Mouse (Mus musculus): ENCODE measurements around the gene Opa3. TPM values are rescaled to one million over a fixed set of nuclear protein-coding genes. Genes with fewer than 3 reads are reported as not detected.

Gene Opa3
- 28.4 and 31.5 TPM in 2 replicates for polyA plus RNA-seq (2015; fragmentation: Nextera tagmentation; extraction: Ambion mirVana)

- WGBS = under 1% methylated on average over 88 of the region's 91 CpGs
Measured at GRCm38 (mm10) chr7:19227883-19228792, at the start of gene Opa3. TSS of gene Opa3 (plus strand) at chr7:19228334.

GRCm38 (mm10) chr7:19178443-19179092, 49.6 kb upstream of the Opa3 start:
- Histone ChIP-seq H3K27ac (no peak overlapping the region), H3K4me1 (peaks cover 50% of the 10 kb centered on the region), H3K27me3 (peaks cover 56% of the 10 kb centered on the region), H3K36me3 (no peaks in the 10 kb centered on the region), H3K4me3 (peak overlapping the region; percentile 30), H3K4me2 (peak overlapping the region; percentile 42), H3K9me3 (no peaks in the 10 kb centered on the region), H3K9ac (no peak overlapping the region)
- ATAC-seq (ENCODE audit: insufficient number of reproducible peaks, low FRiP score, low TSS enrichment, low read depth) = no peak
- WGBS = 5% methylated on average over 27 of the region's 27 CpGs

More at GRCm38 (mm10) chr7:19227883-19228792, at the start of gene Opa3:
- Histone ChIP-seq H3K4me1 (peaks cover 16% of the 10 kb centered on the region), H3K27ac (peak within 1 kb of the TSS; percentile 99), H3K36me3 (peaks cover 14% of the 10 kb centered on the region; the same call in 1 of the 2 replicates), H3K9ac (peak within 1 kb of the TSS; percentile 63), H3K27me3 (no peaks in the 10 kb centered on the region), H3K4me3 (peak within 1 kb of the TSS; percentile 70), H3K4me2 (peak within 1 kb of the TSS; percentile 71), H3K9me3 (no peaks in the 10 kb centered on the region)
- peak; percentile 96 for ATAC-seq (ENCODE audit: insufficient number of reproducible peaks, low FRiP score, low TSS enrichment, low read depth)

- ATAC-seq (ENCODE audit: insufficient number of reproducible peaks, low FRiP score, low TSS enrichment, low read depth) = no peak
- no peak overlapping the region for H3K27ac ChIP-seq
- H3K9ac ChIP-seq = no peak overlapping the region
- H3K9me3 ChIP-seq = no peaks in the 10 kb centered on the region
- peak overlapping the region; percentile 30 for H3K4me3 ChIP-seq
- no peaks in the 10 kb centered on the region for H3K36me3 ChIP-seq
- H3K4me2 ChIP-seq = peak overlapping the region; percentile 42
- peaks cover 56% of the 10 kb centered on the region for H3K4me1 ChIP-seq
- H3K27me3 ChIP-seq = peaks cover 53% of the 10 kb centered on the region
- WGBS = 3% methylated on average over 24 of the region's 32 CpGs
Measured at GRCm38 (mm10) chr7:19179173-19179572, 49.0 kb upstream of the Opa3 start.

GRCm38 (mm10) chr7:19179936-19180335, 48.2 kb upstream of the Opa3 start:
- no peak overlapping the region for H3K27ac ChIP-seq
- peaks cover 64% of the 10 kb centered on the region for H3K4me1 ChIP-seq
- H3K36me3 ChIP-seq = no peaks in the 10 kb centered on the region
- ATAC-seq (ENCODE audit: insufficient number of reproducible peaks, low FRiP score, low TSS enrichment, low read depth) = no peak
- no peak overlapping the region for H3K9ac ChIP-seq
- peaks cover 53% of the 10 kb centered on the region for H3K27me3 ChIP-seq
- H3K9me3 ChIP-seq = no peaks in the 10 kb centered on the region
- WGBS = 36% methylated on average over 6 of the region's 6 CpGs
- H3K4me2 ChIP-seq = peak overlapping the region; percentile 42
- H3K4me3 ChIP-seq = 0 out of 2 replicates have a peak overlapping the region, but pooled peaks have one; percentile 30

GRCm38 (mm10) chr7:19180862-19181429, 47.2 kb upstream of the Opa3 start:
- peak overlapping the region; percentile 52 for H3K4me3 ChIP-seq
- WGBS = 2% methylated on average over 27 of the region's 27 CpGs
- H3K9me3 ChIP-seq = no peaks in the 10 kb centered on the region
- peaks cover 2% of the 10 kb centered on the region; the same call in 1 of the 2 replicates for H3K36me3 ChIP-seq
- ATAC-seq (ENCODE audit: insufficient number of reproducible peaks, low FRiP score, low TSS enrichment, low read depth) = no peak
- peaks cover 68% of the 10 kb centered on the region for H3K4me1 ChIP-seq
- H3K27ac ChIP-seq = peak overlapping the region; percentile 63; the same call in 1 of the 2 replicates
- peaks cover 46% of the 10 kb centered on the region for H3K27me3 ChIP-seq
- peak overlapping the region; percentile 66 for H3K4me2 ChIP-seq
- peak overlapping the region; percentile 27 for H3K9ac ChIP-seq

GRCm38 (mm10) chr7:19184250-19184649, 43.9 kb upstream of the Opa3 start:
- H3K27ac ChIP-seq = peak overlapping the region; percentile 69

GRCm38 (mm10) chr7:19184758-19185157, 43.4 kb upstream of the Opa3 start:
- Histone ChIP-seq H3K4me2 (no peak overlapping the region), H3K4me3 (no peak overlapping the region), H3K9ac (no peak overlapping the region), H3K9me3 (no peaks in the 10 kb centered on the region), H3K4me1 (peaks cover 44% of the 10 kb centered on the region), H3K27ac (peak overlapping the region; percentile 69), H3K27me3 (peaks cover 8% of the 10 kb centered on the region), H3K36me3 (peaks cover 16% of the 10 kb centered on the region)
- 50% methylated on average over 6 of the region's 6 CpGs for whole genome bisulfite sequencing
- no peak for ATAC-seq (ENCODE audit: insufficient number of reproducible peaks, low FRiP score, low TSS enrichment, low read depth)

More at GRCm38 (mm10) chr7:19184250-19184649, 43.9 kb upstream of the Opa3 start:
- no peak overlapping the region for H3K9ac ChIP-seq
- H3K4me2 ChIP-seq = no peak overlapping the region
- H3K9me3 ChIP-seq = no peaks in the 10 kb centered on the region
- peaks cover 13% of the 10 kb centered on the region for H3K27me3 ChIP-seq
- ATAC-seq (ENCODE audit: insufficient number of reproducible peaks, low FRiP score, low TSS enrichment, low read depth) = no peak
- no peak overlapping the region for H3K4me3 ChIP-seq
- H3K4me1 ChIP-seq = peaks cover 49% of the 10 kb centered on the region
- peaks cover 16% of the 10 kb centered on the region for H3K36me3 ChIP-seq
- 51% methylated on average over 2 of the region's 2 CpGs for WGBS

- H3K9ac ChIP-seq = no peak overlapping the region
- no peak for ATAC-seq (ENCODE audit: insufficient number of reproducible peaks, low FRiP score, low TSS enrichment, low read depth)
- H3K36me3 ChIP-seq = peaks cover 70% of the 10 kb centered on the region
- H3K27me3 ChIP-seq = no peaks in the 10 kb centered on the region
- H3K27ac ChIP-seq = no peak overlapping the region
- H3K4me2 ChIP-seq = no peak overlapping the region
- WGBS = 97% methylated on average over 4 of the region's 4 CpGs
- H3K9me3 ChIP-seq = no peaks in the 10 kb centered on the region
- no peaks in the 10 kb centered on the region for H3K4me1 ChIP-seq
- no peak overlapping the region for H3K4me3 ChIP-seq
Measured at GRCm38 (mm10) chr7:19194676-19195075, 33.5 kb upstream of the Opa3 start.

GRCm38 (mm10) chr7:19196676-19197075, 31.5 kb upstream of the Opa3 start:
- H3K9me3 ChIP-seq = no peaks in the 10 kb centered on the region
- ATAC-seq (ENCODE audit: insufficient number of reproducible peaks, low FRiP score, low TSS enrichment, low read depth) = no peak
- H3K4me1 ChIP-seq = no peaks in the 10 kb centered on the region
- H3K4me3 ChIP-seq = no peak overlapping the region
- H3K9ac ChIP-seq = no peak overlapping the region
- no peak overlapping the region for H3K27ac ChIP-seq
- H3K4me2 ChIP-seq = no peak overlapping the region
- peaks cover 70% of the 10 kb centered on the region for H3K36me3 ChIP-seq
- no peaks in the 10 kb centered on the region for H3K27me3 ChIP-seq
- WGBS = 65% methylated on average over 6 of the region's 6 CpGs

GRCm38 (mm10) chr7:19197985-19198384, 30.1 kb upstream of the Opa3 start:
- H3K9me3 ChIP-seq = no peaks in the 10 kb centered on the region
- no peaks in the 10 kb centered on the region for H3K27me3 ChIP-seq
- peaks cover 70% of the 10 kb centered on the region for H3K36me3 ChIP-seq

GRCm38 (mm10) chr7:19201660-19202059, 26.5 kb upstream of the Opa3 start:
- Histone ChIP-seq H3K9ac (no peak overlapping the region), H3K4me2 (no peak overlapping the region), H3K4me3 (no peak overlapping the region), H3K27ac (no peak overlapping the region), H3K4me1 (no peaks in the 10 kb centered on the region), H3K9me3 (no peaks in the 10 kb centered on the region), H3K36me3 (peaks cover 64% of the 10 kb centered on the region), H3K27me3 (no peaks in the 10 kb centered on the region)
- ATAC-seq (ENCODE audit: insufficient number of reproducible peaks, low FRiP score, low TSS enrichment, low read depth) = peak; percentile 59; the same call in 1 of the 2 replicates
- 68% methylated on average over 15 of the region's 15 CpGs for WGBS

More at GRCm38 (mm10) chr7:19197985-19198384, 30.1 kb upstream of the Opa3 start:
- Histone ChIP-seq H3K9ac (no peak overlapping the region), H3K4me2 (no peak overlapping the region), H3K4me1 (no peaks in the 10 kb centered on the region), H3K4me3 (no peak overlapping the region), H3K27ac (no peak overlapping the region)
- ATAC-seq (ENCODE audit: insufficient number of reproducible peaks, low FRiP score, low TSS enrichment, low read depth) = no peak
- 24% methylated on average over 2 of the region's 2 CpGs for WGBS

Measured in limb, embryonic 15.5 days (tissue).